Mouse (Mus musculus): ENCODE data around the gene Olfr1350. TPM values are rescaled to one million over a fixed set of nuclear protein-coding genes. Genes with fewer than 3 reads are reported as not detected.
"Not testable (repeated sequence)": the region's sequence is repeated elsewhere in the genome, so short reads cannot be mapped to it uniquely, and the experiment has no call there.

Olfr1350 gene
- not detected for total RNA-seq (2021)

GRCm38 (mm10) chr7:6564541-6564940 is at the start of gene Olfr1350:
TSS of gene Olfr1350 (plus strand) at chr7:6564841.
- intact Hi-C loops (cut with DNase I) = no loop called here
- DNase-seq = no peak

GRCm38 (mm10) chr7:6521666-6522065 is 43.0 kb upstream of the Olfr1350 start:
- intact Hi-C loops (cut with DNase I) = no loop called here
- DNase-seq = no peak

DNA sequence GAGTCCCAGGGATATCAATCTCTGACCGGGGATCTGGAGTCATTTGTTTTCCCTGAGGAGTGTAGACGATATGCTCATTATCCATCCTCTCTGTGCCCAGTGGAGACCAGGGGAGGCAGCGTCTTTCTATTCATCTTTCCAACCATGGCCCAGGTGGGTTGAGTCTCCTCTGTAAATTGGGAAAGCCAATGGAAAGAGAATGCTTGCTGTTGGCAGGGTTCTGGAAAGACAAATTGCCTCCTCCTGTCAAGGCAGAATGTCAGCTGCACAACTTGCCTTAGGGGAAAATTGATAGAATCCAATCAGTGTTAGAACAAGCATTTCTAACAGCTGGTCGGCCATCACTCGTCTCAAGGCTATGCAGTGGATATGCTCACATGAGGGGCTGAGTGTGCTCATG is 41.8 kb upstream of the Olfr1350 start, which contains the start of gene Olfr1349:
Gene Olfr1349, minus strand, starts transcription at position 101 of the 400 bp plus-strand sequence.
- intact Hi-C loops (cut with DNase I) = no loop called here
- DNase-seq = no peak

DNA sequence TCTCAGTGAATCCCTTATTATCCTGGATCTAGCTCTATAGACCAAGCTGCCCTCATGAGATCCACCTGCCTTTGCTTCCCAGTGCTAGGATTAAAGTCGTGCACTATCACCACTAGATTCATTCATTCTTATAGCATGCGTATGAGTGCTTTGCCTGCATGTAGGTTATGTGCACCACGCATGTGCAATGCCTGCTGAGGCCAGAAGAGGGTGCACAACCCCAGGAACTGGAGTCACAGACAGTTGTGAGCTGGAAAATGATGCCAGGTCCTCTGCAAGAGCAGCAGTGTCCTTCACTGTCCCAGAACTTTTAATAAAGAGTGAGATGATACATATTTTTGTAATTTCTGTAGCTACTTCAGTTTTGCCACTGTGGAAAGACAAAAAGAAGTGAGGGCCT is 39.6 kb upstream of the Olfr1350 start:
- intact Hi-C loops (cut with DNase I) = no loop called here
- DNase-seq = no peak

DNA sequence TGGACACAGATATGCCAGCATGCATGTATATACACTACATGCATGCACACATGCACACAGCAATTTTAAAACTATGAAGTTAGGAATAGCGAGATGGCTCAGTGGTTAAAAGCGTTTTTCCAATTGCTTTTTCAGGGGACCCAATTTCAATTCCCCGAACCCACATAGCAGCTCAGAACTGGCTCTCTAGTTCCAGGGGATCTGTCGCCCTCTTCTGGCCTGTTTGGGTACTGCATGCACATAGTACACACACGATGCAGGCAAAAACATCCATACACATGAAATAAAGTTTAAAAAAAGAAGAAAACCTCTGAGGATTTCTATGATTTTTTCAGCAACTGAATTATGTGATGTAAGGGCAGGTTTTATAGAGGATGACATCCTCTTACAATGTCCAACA is 38.5 kb upstream of the Olfr1350 start:
- intact Hi-C loops (cut with DNase I) = no loop called here
- DNase-seq = no peak

GRCm38 (mm10) chr7:6586096-6586759 is 21.6 kb downstream of the Olfr1350 start:
- DNase-seq = no peak
- intact Hi-C loops (cut with DNase I) = loop anchor here (5.0 kb wide), 2 partner anchors 336 to 351 kb away; no protein-coding TSS in a partner anchor

- not testable (repeated sequence) for DNase-seq
- intact Hi-C loops (cut with DNase I) = loop anchor here (5.0 kb wide), 2 partner anchors 334 to 349 kb away; no protein-coding TSS in a partner anchor
Measured at GRCm38 (mm10) chr7:6588766-6589165, 24.1 kb downstream of the Olfr1350 start.

DNA sequence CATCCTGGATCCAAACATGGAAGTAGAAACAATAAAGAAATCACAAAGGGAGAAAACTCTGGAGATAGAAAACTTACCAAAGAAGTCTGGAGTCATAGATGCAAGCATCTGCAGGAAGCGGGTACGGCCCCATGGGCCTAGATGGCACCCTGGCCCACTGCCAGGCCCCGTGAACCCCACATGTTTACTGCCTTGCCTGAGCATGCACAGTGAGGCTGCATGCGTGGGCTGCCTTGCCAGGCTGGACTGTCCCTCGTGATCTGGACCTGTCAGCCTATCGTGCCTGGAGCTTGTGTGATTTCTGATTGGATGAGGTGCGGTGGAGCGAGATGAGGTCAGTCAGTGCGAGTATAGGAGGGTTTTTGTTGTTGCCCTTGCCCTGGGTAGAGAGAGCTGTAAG is 38.7 kb downstream of the Olfr1350 start:
- intact Hi-C loops (cut with DNase I) = no loop called here
- no peak for DNase-seq

Other genes starting within 250 kb of the Olfr1350 start
- 1 to 10 TPM; 1.1 to 1.8 TPM for gene Zfp583, start 233.6 kb upstream of the Olfr1350 start, total RNA-seq (2021)
- under 1 TPM; 0.16 to 0.33 TPM for gene Gm3854, start 221.1 kb upstream of the Olfr1350 start, total RNA-seq (2021)
- gene Zfp78, start 201.6 kb upstream of the Olfr1350 start, total RNA-seq (2021) = 1 to 10 TPM; 2.4 to 3.0 TPM
- gene Zfp28, start 181.5 kb upstream of the Olfr1350 start, total RNA-seq (2021) = 1 to 10 TPM; 2.9 to 3.1 TPM
- gene Smim17, start 166.1 kb upstream of the Olfr1350 start, total RNA-seq (2021) = not detected
- gene Gm20715, start 154.6 kb upstream of the Olfr1350 start, total RNA-seq (2021) = not detected
- gene Olfr1344, start 126.2 kb upstream of the Olfr1350 start, total RNA-seq (2021) = not detected
- not detected for gene Olfr1336, start 108.7 kb upstream of the Olfr1350 start, total RNA-seq (2021)
- gene Olfr1346, start 97.7 kb upstream of the Olfr1350 start, total RNA-seq (2021) = not detected
- gene Olfr5, start 77.9 kb upstream of the Olfr1350 start, total RNA-seq (2021) = not detected
- gene Olfr1347, start 65.1 kb upstream of the Olfr1350 start, total RNA-seq (2021) = not detected
- gene Olfr1348, start 56.1 kb upstream of the Olfr1350 start, total RNA-seq (2021) = not detected
- not detected for gene Olfr1349, start 41.9 kb upstream of the Olfr1350 start, total RNA-seq (2021)
- 1 to 10 TPM; 3.7 to 4.6 TPM for gene Zim1, start 131.6 kb downstream of the Olfr1350 start, total RNA-seq (2021)
- gene Peg3, start 165.6 kb downstream of the Olfr1350 start, total RNA-seq (2021) = 10 to 100 TPM in 1 of 2 experiments, 1 to 10 TPM in 1; 7.6 to 11.3 TPM
- gene Usp29, start 165.7 kb downstream of the Olfr1350 start, total RNA-seq (2021) = under 1 TPM; 0.08 to 0.17 TPM